In the genomic region with DNA sequence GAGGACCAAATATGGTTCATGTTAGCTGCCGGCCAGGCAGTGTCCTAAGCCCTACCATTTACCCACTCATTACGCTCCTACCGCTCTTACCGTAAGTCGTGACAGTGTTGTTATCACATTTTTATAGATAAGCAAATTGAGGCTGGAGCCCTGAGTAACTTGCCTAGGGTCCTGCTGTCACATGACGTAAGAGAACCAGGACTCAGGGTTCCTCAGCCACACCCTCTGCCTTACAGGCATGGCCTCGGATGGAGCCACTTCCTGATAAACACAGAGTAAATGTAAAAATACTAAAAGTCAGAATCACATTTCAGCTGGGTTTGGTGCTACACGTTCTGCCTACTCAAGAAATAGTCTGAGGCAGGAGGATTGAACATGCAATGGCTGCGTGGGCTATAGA, we compare ENCODE assay signal across 24 mouse cellular contexts. TPM values are rescaled to one million over a fixed set of nuclear protein-coding genes. Genes with fewer than 3 reads are reported as not detected.
DNase-seq lines count a peak whose midpoint lies in the region; ATAC-seq and TF ChIP-seq lines count a peak whose summit lies in the region.
"Had no signal": no experiment of that assay in that cellular context is flagged by ENCODE, and none has a peak within 500 bp of the region (broad histone marks: within the 10 kb centered on the region; RNA-seq: fewer than 3 reads in every experiment).

No protein-coding gene starts in this region.

- WGBS in intestine, embryonic 15.5 days = 63% methylated on average over 9 of the region's 9 CpGs
- WGBS in intestine, postnatal 0 days = 50% methylated on average over 9 of the region's 9 CpGs
- WGBS in intestine, embryonic 16.5 days = 65% methylated on average over 9 of the region's 9 CpGs
- 60% methylated on average over 9 of the region's 9 CpGs for WGBS in stomach, postnatal 0 days

- no peaks in the 10 kb centered on the region for H3K36me3 ChIP-seq in intestine, embryonic 15.5 days
- H3K36me3 ChIP-seq in intestine, postnatal 0 days (ENCODE audit: control insufficient read depth, insufficient read depth) = no peaks in the 10 kb centered on the region
- no peaks in the 10 kb centered on the region for H3K36me3 ChIP-seq in intestine, embryonic 16.5 days (ENCODE audit: control insufficient read depth, insufficient read depth, low read length)
- H3K36me3 ChIP-seq in stomach, postnatal 0 days (ENCODE audit: control insufficient read depth, insufficient read depth, low read length) = no peaks in the 10 kb centered on the region
- H3K36me3 ChIP-seq: G1E had no signal

- H3K27ac ChIP-seq in intestine, embryonic 15.5 days = no peak overlapping the region
- H3K27ac ChIP-seq in intestine, postnatal 0 days (ENCODE audit: low read depth, low read length) = no peak overlapping the region
- no peak overlapping the region for H3K27ac ChIP-seq in intestine, embryonic 16.5 days (ENCODE audit: low read length)
- H3K27ac ChIP-seq in stomach, postnatal 0 days (replicated peaks) = no peak overlapping the region

- no peak overlapping the region for H3K4me3 ChIP-seq in intestine, embryonic 15.5 days (replicated peaks)
- no peak overlapping the region for H3K4me3 ChIP-seq in intestine, postnatal 0 days (ENCODE audit: low read depth, low read length)
- H3K4me3 ChIP-seq in intestine, embryonic 16.5 days (ENCODE audit: low read length) = no peak overlapping the region
- H3K4me3 ChIP-seq in stomach, postnatal 0 days (ENCODE audit: low read depth, low read length) = no peak overlapping the region

- no peaks in the 10 kb centered on the region for H3K9me3 ChIP-seq in intestine, embryonic 15.5 days
- H3K9me3 ChIP-seq in intestine, postnatal 0 days (ENCODE audit: control insufficient read depth) = no peaks in the 10 kb centered on the region
- H3K9me3 ChIP-seq in intestine, embryonic 16.5 days (ENCODE audit: control insufficient read depth, low read length) = no peaks in the 10 kb centered on the region
- no peaks in the 10 kb centered on the region for H3K9me3 ChIP-seq in stomach, postnatal 0 days (ENCODE audit: control insufficient read depth, low read length)

- no peak for TF ChIP-seq CTCF in intestine, postnatal 0 days (IDR thresholded peaks at IDR 0.05; ENCODE audit: low read depth)
- TF ChIP-seq CTCF in stomach, postnatal 0 days (IDR thresholded peaks at IDR 0.05; ENCODE audit: low read depth) = no peak

- TF ChIP-seq EP300 in stomach, postnatal 0 days (optimal IDR thresholded peaks at IDR 0.05) = no peak

- H3K4me1 ChIP-seq in intestine, embryonic 15.5 days (replicated peaks) = 0 out of 2 replicates have a peak, but pooled peaks cover 11% of the 10 kb centered on the region
- H3K4me1 ChIP-seq in intestine, postnatal 0 days (replicated peaks; ENCODE audit: control insufficient read depth, insufficient read depth, low read length) = 0 out of 2 replicates have a peak, but pooled peaks cover 3% of the 10 kb centered on the region
- no peaks in the 10 kb centered on the region for H3K4me1 ChIP-seq in intestine, embryonic 16.5 days (ENCODE audit: control insufficient read depth, insufficient read depth, low read length)
- no peaks in the 10 kb centered on the region for H3K4me1 ChIP-seq in stomach, postnatal 0 days (replicated peaks; ENCODE audit: control insufficient read depth, insufficient read depth)

- no peak for DNase-seq in stomach, postnatal 0 days (ENCODE audit: low spot score)
- no peak for DNase-seq in gastrocnemius, adult 8-10 months (ENCODE audit: low spot score in 2 of 2)
- DNase-seq: adrenal gland, adult 2 months; adrenal gland, adult 8-10 months; adrenal gland, postnatal 10 days; adrenal gland, postnatal 14 days; adrenal gland, postnatal 25 days; adrenal gland, postnatal 36 days; B cell, adult 2 months; cerebellum, adult 11 months; cerebellum, adult 11-12 months; cerebellum, adult 18-20 months had no signal

- H3K4me2 ChIP-seq in intestine, embryonic 15.5 days (replicated peaks) = no peak overlapping the region
- H3K4me2 ChIP-seq in intestine, postnatal 0 days (replicated peaks; ENCODE audit: low read depth) = no peak overlapping the region
- no peak overlapping the region for H3K4me2 ChIP-seq in intestine, embryonic 16.5 days (ENCODE audit: low read depth, low read length)
- H3K4me2 ChIP-seq in stomach, postnatal 0 days (replicated peaks; ENCODE audit: low read depth) = no peak overlapping the region

- ATAC-seq in intestine, embryonic 15.5 days = peak; percentile 70
- no peak for ATAC-seq in intestine, postnatal 0 days
- ATAC-seq in intestine, embryonic 16.5 days = peak; percentile 63; the same call in 1 of the 2 replicates
- ATAC-seq in stomach, postnatal 0 days (ENCODE audit: low FRiP score, low TSS enrichment) = 0 out of 2 replicates have a peak, but pooled peaks have one; percentile 45
- ATAC-seq in megakaryocyte-erythroid progenitor cell, adult 5-6 weeks (replicated peaks; ENCODE audit: low FRiP score, low TSS enrichment, poor library complexity, severe bottlenecking) = no peak
- ATAC-seq: activated CD4-positive, CD25-positive, alpha-beta regulatory T cell, adult 4 months; CD4-positive, CD25-positive, alpha-beta regulatory T cell, adult 4 months; Patski had no signal

- H3K9ac ChIP-seq in intestine, embryonic 15.5 days = no peak overlapping the region
- no peak overlapping the region for H3K9ac ChIP-seq in intestine, postnatal 0 days (ENCODE audit: low read depth, low read length)
- H3K9ac ChIP-seq in intestine, embryonic 16.5 days (ENCODE audit: low read depth, low read length) = no peak overlapping the region
- no peak overlapping the region for H3K9ac ChIP-seq in stomach, postnatal 0 days (ENCODE audit: low read length)

- no peaks in the 10 kb centered on the region for H3K27me3 ChIP-seq in intestine, embryonic 15.5 days (replicated peaks)
- H3K27me3 ChIP-seq in intestine, postnatal 0 days (replicated peaks; ENCODE audit: control insufficient read depth, insufficient read depth, low read length) = no peaks in the 10 kb centered on the region
- H3K27me3 ChIP-seq in intestine, embryonic 16.5 days (replicated peaks; ENCODE audit: control insufficient read depth, insufficient read depth, low read length) = no peaks in the 10 kb centered on the region
- no peaks in the 10 kb centered on the region for H3K27me3 ChIP-seq in stomach, postnatal 0 days (ENCODE audit: control insufficient read depth, insufficient read depth, low read length)
- H3K27me3 ChIP-seq: Patski had no signal

RNA-seq across cellular contexts. Expression of a gene that starts 3.0 kb away (rescaled TPM):
- 1.5 and 2.6 TPM in 2 replicates for polyA plus RNA-seq in intestine, embryonic 15.5 days (2015; fragmentation: Nextera tagmentation; extraction: Ambion mirVana)
- 0.46 and 0.64 TPM in 2 replicates for polyA plus RNA-seq in intestine, postnatal 0 days (2015; fragmentation: Nextera tagmentation; extraction: Ambion mirVana)
- 2.3 and 2.7 TPM in 2 replicates for polyA plus RNA-seq in intestine, embryonic 16.5 days (2015; fragmentation: Nextera tagmentation; extraction: Ambion mirVana)
- polyA plus RNA-seq in stomach, postnatal 0 days (2015; fragmentation: Nextera tagmentation; extraction: Ambion mirVana) = 8.2 and 8.7 TPM in 2 replicates
- not detected in 2 replicates for total RNA-seq in megakaryocyte-erythroid progenitor cell, adult 5-6 weeks (2014; fragmentation: Nextera tagmentation)
- total RNA-seq in megakaryocyte-erythroid progenitor cell, adult 5-6 weeks (2017) = not detected in 2 replicates
- total RNA-seq in gastrocnemius, adult 8-10 months (2022) = under 1 TPM in 1 of 4 experiments, not detected in 3; 0.12 TPM
- total RNA-seq: CH12.LX, MEL had no signal
- polyA plus RNA-seq: activated CD4-positive, CD25-positive, alpha-beta regulatory T cell, adult 4 months; C2C12; CD4-positive, CD25-positive, alpha-beta regulatory T cell, adult 4 months; G1E; Patski had no signal

RNA-seq across cellular contexts. Expression of a gene that starts 17.5 kb away (rescaled TPM):
- polyA plus RNA-seq in intestine, embryonic 15.5 days (2015; fragmentation: Nextera tagmentation; extraction: Ambion mirVana) = 1.3 and 1.7 TPM in 2 replicates
- 0.51 and 0.83 TPM in 2 replicates for polyA plus RNA-seq in intestine, postnatal 0 days (2015; fragmentation: Nextera tagmentation; extraction: Ambion mirVana)
- polyA plus RNA-seq in intestine, embryonic 16.5 days (2015; fragmentation: Nextera tagmentation; extraction: Ambion mirVana) = 1.3 and 1.5 TPM in 2 replicates
- polyA plus RNA-seq in stomach, postnatal 0 days (2015; fragmentation: Nextera tagmentation; extraction: Ambion mirVana) = 0.64 and 0.81 TPM in 2 replicates
- not detected in 2 replicates for total RNA-seq in megakaryocyte-erythroid progenitor cell, adult 5-6 weeks (2014; fragmentation: Nextera tagmentation)
- not detected in 2 replicates for total RNA-seq in megakaryocyte-erythroid progenitor cell, adult 5-6 weeks (2017)
- under 1 TPM in 2 of 4 experiments, not detected in 2; 0.20 to 0.36 TPM for total RNA-seq in gastrocnemius, adult 8-10 months (2022)
- total RNA-seq: CH12.LX, MEL had no signal
- polyA plus RNA-seq: activated CD4-positive, CD25-positive, alpha-beta regulatory T cell, adult 4 months; C2C12; CD4-positive, CD25-positive, alpha-beta regulatory T cell, adult 4 months; G1E; Patski had no signal

RNA-seq across cellular contexts. Expression of a gene that starts 21.1 kb away (rescaled TPM):
- 0.92 and 0.99 TPM in 2 replicates for polyA plus RNA-seq in intestine, embryonic 15.5 days (2015; fragmentation: Nextera tagmentation; extraction: Ambion mirVana)
- polyA plus RNA-seq in intestine, postnatal 0 days (2015; fragmentation: Nextera tagmentation; extraction: Ambion mirVana) = 1.5 and 2.3 TPM in 2 replicates
- 0.44 and 0.75 TPM in 2 replicates for polyA plus RNA-seq in intestine, embryonic 16.5 days (2015; fragmentation: Nextera tagmentation; extraction: Ambion mirVana)
- 0.21 and 0.27 TPM in 2 replicates for polyA plus RNA-seq in stomach, postnatal 0 days (2015; fragmentation: Nextera tagmentation; extraction: Ambion mirVana)
- not detected in 2 replicates for total RNA-seq in megakaryocyte-erythroid progenitor cell, adult 5-6 weeks (2014; fragmentation: Nextera tagmentation)
- total RNA-seq in megakaryocyte-erythroid progenitor cell, adult 5-6 weeks (2017) = not detected in 2 replicates
- under 1 TPM in 3 of 4 experiments, not detected in 1; 0.29 to 0.47 (median 0.36) TPM for total RNA-seq in gastrocnemius, adult 8-10 months (2022)
- total RNA-seq: CH12.LX, ES-E14, G1E, MEL had no signal
- polyA plus RNA-seq: C2C12, G1E had no signal

RNA-seq across cellular contexts. Expression of a gene that starts 29.8 kb away (rescaled TPM):
- 0.23 and 0.25 TPM in 2 replicates for polyA plus RNA-seq in intestine, embryonic 15.5 days (2015; fragmentation: Nextera tagmentation; extraction: Ambion mirVana)
- polyA plus RNA-seq in intestine, postnatal 0 days (2015; fragmentation: Nextera tagmentation; extraction: Ambion mirVana) = 0.09 and 0.21 TPM in 2 replicates
- polyA plus RNA-seq in intestine, embryonic 16.5 days (2015; fragmentation: Nextera tagmentation; extraction: Ambion mirVana) = 0.13 and 0.16 TPM in 2 replicates
- 0.30 and 0.31 TPM in 2 replicates for polyA plus RNA-seq in stomach, postnatal 0 days (2015; fragmentation: Nextera tagmentation; extraction: Ambion mirVana)
- not detected in 2 replicates for total RNA-seq in megakaryocyte-erythroid progenitor cell, adult 5-6 weeks (2014; fragmentation: Nextera tagmentation)
- not detected in 2 replicates for total RNA-seq in megakaryocyte-erythroid progenitor cell, adult 5-6 weeks (2017)
- total RNA-seq in gastrocnemius, adult 8-10 months (2022) = not detected
- total RNA-seq: adrenal gland, postnatal 10 days; adrenal gland, postnatal 14 days; CH12.LX; MEL had no signal
- polyA plus RNA-seq: activated CD4-positive, CD25-positive, alpha-beta regulatory T cell, adult 4 months; C2C12; CD4-positive, CD25-positive, alpha-beta regulatory T cell, adult 4 months; G1E; Patski had no signal

Comparison
In these comparisons a context has a peak if more than half of its experiments do, and no peak if none do; other contexts are left out.
1. ATAC-seq: peak in intestine, embryonic 15.5 days (single experiment), intestine, embryonic 16.5 days (single experiment) and stomach, postnatal 0 days (single experiment); none in intestine, postnatal 0 days (single experiment) and megakaryocyte-erythroid progenitor cell, adult 5-6 weeks (single experiment).